Mouse (Mus musculus): ENCODE measurements around the gene Hsd17b7. TPM values are rescaled to one million over a fixed set of nuclear protein-coding genes. Genes with fewer than 3 reads are reported as not detected.
"Not testable (repeated sequence)": the region's sequence is repeated elsewhere in the genome, so short reads cannot be mapped to it uniquely, and the experiment has no call there.

The Hsd17b7 gene
- polyA plus RNA-seq (2012; ENCODE audit: insufficient read depth, insufficient read length, low replicate concordance, missing spikeins) = not detected in 2 replicates

DNA sequence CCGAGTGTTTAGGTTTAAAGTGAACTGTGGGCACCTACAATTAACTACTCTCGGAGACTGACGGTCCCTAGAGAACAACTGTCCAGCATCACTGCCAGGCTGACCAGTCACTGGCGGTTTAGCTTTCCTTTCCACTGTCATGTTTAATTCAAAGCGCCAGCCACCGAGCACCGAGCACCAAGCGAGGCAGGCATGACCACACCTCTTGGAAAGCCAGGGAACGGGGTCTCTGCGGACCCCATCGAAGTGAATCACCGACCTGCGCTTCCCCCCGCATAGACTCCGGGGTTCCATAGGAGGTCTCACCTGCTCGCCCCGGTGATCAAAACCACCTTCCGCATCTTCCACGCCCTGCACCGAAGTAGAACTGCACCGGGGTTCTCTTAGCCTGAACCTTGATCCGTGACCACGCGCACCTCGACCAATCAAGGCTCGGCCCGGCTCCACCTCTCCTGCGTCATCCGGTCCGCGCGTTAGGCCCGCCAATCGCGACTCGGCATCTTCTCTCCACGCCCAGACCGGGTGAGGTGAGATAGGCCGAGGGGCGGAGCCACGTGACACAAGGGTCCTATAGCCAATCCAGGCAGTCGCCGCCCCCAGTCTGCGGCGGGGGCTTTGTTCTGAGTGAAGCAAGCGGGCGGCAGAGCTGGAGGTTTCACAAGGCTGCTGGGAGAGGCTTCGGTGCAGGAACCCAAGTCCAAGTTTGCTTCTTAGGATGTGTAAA is at the start of gene Hsd17b7:
TSS of gene Hsd17b7 (minus strand) at position 450 of the 724 bp plus-strand sequence.
- under 1% methylated on average over 48 of the region's 48 CpGs for WGBS
- Histone ChIP-seq H3K4me3 (ENCODE audit: insufficient read depth, low read depth, low read length) (peak within 1 kb of the TSS; percentile 60), H3K4me1 (ENCODE audit: control insufficient read depth, insufficient read depth, low read length) (peaks cover 4% of the 10 kb centered on the region), H3K27ac (ENCODE audit: insufficient read depth, low read depth, low read length) (no peak within 1 kb of the TSS)
- TF ChIP-seq CTCF (IDR thresholded peaks at IDR 0.05; ENCODE audit: insufficient read depth, low read depth, low read length) = no peak
- peak; percentile 77 for TF ChIP-seq POLR2A (IDR thresholded peaks at IDR 0.05; ENCODE audit: insufficient read depth, low read depth, low read length)

- WGBS = 87% methylated on average over 3 of the region's 3 CpGs
- no peak overlapping the region for H3K4me3 ChIP-seq (ENCODE audit: insufficient read depth, low read depth, low read length)
- TF ChIP-seq POLR2A (IDR thresholded peaks at IDR 0.05; ENCODE audit: insufficient read depth, low read depth, low read length) (no peak), CTCF (IDR thresholded peaks at IDR 0.05; ENCODE audit: insufficient read depth, low read depth, low read length) (no peak)
- H3K4me1 ChIP-seq (ENCODE audit: control insufficient read depth, insufficient read depth, low read length) = no peaks in the 10 kb centered on the region
- no peak overlapping the region for H3K27ac ChIP-seq (ENCODE audit: insufficient read depth, low read depth, low read length)
These were observed 45.7 kb upstream of the Hsd17b7 start for GRCm38 (mm10) chr1:170014784-170015183.

DNA sequence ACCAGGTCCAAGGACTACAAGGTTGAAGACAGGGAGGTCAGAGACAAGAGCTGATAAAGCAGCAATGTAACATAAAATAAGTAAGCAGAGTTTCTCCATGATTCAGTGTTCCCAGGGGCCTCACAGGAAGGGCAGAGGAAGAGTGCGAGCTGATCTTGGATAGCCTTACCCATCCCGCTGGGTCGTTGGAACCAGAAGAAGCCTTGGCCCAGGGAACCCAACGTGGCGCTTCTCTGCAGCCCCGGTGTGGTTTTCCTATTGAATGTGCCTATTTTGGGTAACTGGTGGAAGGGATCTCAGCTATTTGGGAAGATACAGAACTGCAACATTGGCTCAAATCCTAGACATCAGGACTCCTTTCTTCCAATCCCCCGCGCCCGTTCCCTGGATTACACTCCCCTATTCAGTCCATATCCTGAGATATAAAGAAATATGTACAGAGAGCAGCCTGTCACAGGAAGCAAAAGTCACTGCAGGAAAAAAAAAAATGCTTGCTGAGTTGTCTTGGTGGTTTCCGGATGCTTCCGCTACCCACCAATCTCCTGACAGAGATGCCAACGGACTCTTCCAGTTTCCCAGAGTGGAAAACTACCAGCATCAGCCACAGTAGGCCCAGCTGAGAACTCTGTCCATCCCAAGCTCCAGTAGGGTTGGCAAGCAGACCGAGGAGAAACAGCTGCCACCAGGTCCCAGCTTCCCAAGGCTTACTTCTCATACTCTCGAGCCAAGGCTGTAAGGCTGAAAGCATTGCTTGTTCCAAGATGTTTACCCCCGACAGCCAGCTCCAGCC is 41.9 kb upstream of the Hsd17b7 start:
- Histone ChIP-seq H3K27ac (ENCODE audit: insufficient read depth, low read depth, low read length) (no peak overlapping the region), H3K4me3 (ENCODE audit: insufficient read depth, low read depth, low read length) (no peak overlapping the region), H3K4me1 (ENCODE audit: control insufficient read depth, insufficient read depth, low read length) (no peaks in the 10 kb centered on the region)
- 89% methylated on average over 15 of the region's 15 CpGs for WGBS
- TF ChIP-seq POLR2A (IDR thresholded peaks at IDR 0.05; ENCODE audit: insufficient read depth, low read depth, low read length) = no peak
- TF ChIP-seq CTCF (IDR thresholded peaks at IDR 0.05; ENCODE audit: insufficient read depth, low read depth, low read length) = no peak

DNA sequence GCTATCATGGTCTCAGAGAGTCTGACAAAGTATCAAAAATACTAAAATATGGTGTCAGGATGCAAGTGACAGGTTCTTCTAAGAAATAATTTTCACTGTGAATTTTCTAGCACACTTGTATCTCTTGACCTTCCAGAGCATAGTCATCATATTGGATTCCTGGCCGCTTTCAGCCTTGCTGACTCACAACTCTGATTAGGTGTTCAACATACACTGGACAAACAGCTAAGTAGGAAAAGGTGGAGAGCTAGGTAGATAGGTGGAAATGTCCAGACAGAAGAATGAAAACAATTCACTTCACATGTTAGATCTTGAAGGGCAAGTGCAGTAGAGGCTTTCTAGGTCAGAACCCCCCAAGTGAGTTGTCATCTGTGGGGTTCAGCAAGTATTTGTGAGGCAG is 40.3 kb upstream of the Hsd17b7 start:
- 98% methylated on average over 1 of the region's 1 CpGs for WGBS
- H3K4me3 ChIP-seq (ENCODE audit: insufficient read depth, low read depth, low read length) = no peak overlapping the region
- no peak for TF ChIP-seq CTCF (IDR thresholded peaks at IDR 0.05; ENCODE audit: insufficient read depth, low read depth, low read length)
- no peak for TF ChIP-seq POLR2A (IDR thresholded peaks at IDR 0.05; ENCODE audit: insufficient read depth, low read depth, low read length)

GRCm38 (mm10) chr1:170008432-170009220 is 39.6 kb upstream of the Hsd17b7 start:
- H3K4me1 ChIP-seq (ENCODE audit: control insufficient read depth, insufficient read depth, low read length) = no peaks in the 10 kb centered on the region
- 89% methylated on average over 13 of the region's 13 CpGs for WGBS
- no peak for TF ChIP-seq POLR2A (IDR thresholded peaks at IDR 0.05; ENCODE audit: insufficient read depth, low read depth, low read length)
- TF ChIP-seq CTCF (IDR thresholded peaks at IDR 0.05; ENCODE audit: insufficient read depth, low read depth, low read length) = no peak
- no peak overlapping the region for H3K4me3 ChIP-seq (ENCODE audit: insufficient read depth, low read depth, low read length)
- no peak overlapping the region for H3K27ac ChIP-seq (ENCODE audit: insufficient read depth, low read depth, low read length)

More for the DNA sequence above, 40.3 kb upstream of the Hsd17b7 start:
- H3K27ac ChIP-seq (ENCODE audit: insufficient read depth, low read depth, low read length) = no peak overlapping the region
- H3K4me1 ChIP-seq (ENCODE audit: control insufficient read depth, insufficient read depth, low read length) = no peaks in the 10 kb centered on the region

DNA sequence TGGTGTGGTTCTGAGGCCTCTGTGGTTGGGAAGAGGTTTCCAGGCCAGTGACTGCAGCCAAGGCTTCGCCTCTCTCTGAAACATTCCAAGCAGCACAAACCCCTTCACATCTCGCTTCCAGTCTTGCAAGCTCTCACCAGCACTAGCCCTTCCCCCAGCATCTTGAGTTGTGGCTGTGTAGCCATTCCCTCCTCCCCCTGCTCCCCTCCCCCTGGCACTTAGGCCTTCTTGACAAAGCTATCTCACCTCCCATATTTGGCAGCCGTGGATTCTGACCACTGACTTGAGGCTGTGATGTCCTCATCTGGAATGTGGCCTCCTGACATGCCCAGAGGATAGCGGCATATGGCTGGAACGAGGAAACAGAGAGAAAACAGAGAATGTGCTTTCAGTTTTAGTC is 37.5 kb upstream of the Hsd17b7 start:
- Histone ChIP-seq H3K4me3 (ENCODE audit: insufficient read depth, low read depth, low read length) (no peak overlapping the region), H3K27ac (ENCODE audit: insufficient read depth, low read depth, low read length) (no peak overlapping the region), H3K4me1 (ENCODE audit: control insufficient read depth, insufficient read depth, low read length) (no peaks in the 10 kb centered on the region)
- TF ChIP-seq POLR2A (IDR thresholded peaks at IDR 0.05; ENCODE audit: insufficient read depth, low read depth, low read length) (no peak), CTCF (IDR thresholded peaks at IDR 0.05; ENCODE audit: insufficient read depth, low read depth, low read length) (no peak)
- 74% methylated on average over 5 of the region's 5 CpGs for WGBS

DNA sequence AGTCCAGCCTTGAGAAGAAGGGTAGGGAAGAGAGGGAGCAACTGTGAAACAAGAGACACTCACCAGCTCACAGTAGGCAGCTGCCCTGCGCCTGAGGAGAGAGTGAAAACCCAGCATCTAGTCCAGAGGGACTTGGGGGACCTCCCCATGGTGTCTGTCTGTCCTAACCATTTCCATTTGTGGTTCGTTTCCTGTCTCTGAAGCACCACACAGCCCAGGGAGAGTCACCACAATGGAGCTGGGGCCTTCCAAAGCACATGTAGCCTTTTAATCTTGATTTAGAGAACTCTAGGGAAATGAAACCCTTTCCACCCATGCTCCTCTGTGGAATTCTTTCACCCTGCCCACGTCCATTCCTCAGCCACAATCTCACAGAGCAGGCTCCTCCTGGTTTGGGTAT is 36.3 kb upstream of the Hsd17b7 start:
- no peak overlapping the region for H3K4me3 ChIP-seq (ENCODE audit: insufficient read depth, low read depth, low read length)
- H3K27ac ChIP-seq (ENCODE audit: insufficient read depth, low read depth, low read length) = no peak overlapping the region
- 87% methylated on average over 3 of the region's 3 CpGs for WGBS
- no peak for TF ChIP-seq POLR2A (IDR thresholded peaks at IDR 0.05; ENCODE audit: insufficient read depth, low read depth, low read length)
- TF ChIP-seq CTCF (IDR thresholded peaks at IDR 0.05; ENCODE audit: insufficient read depth, low read depth, low read length) = no peak
- no peaks in the 10 kb centered on the region for H3K4me1 ChIP-seq (ENCODE audit: control insufficient read depth, insufficient read depth, low read length)

DNA sequence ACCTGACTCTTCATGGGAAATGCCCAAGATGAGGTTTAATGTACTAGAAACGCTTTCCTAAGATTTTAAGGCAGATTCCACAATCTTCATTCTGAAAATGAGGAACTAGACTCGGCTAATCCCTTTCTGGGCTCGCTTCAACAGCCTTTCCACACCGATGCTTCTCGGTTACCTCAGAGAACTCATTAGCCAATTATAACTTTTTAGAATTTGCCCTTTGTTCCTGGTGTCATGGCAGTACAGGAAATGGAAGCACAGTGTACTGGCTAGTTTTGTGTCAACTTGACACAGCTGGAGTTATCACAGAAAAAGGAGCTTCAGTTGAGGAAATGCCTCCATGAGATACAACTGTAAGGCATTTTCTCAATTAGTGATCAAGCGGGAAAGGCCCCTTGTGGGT is 24.9 kb upstream of the Hsd17b7 start:
- WGBS = 84% methylated on average over 6 of the region's 6 CpGs
- not testable (repeated sequence) for H3K4me3 ChIP-seq (ENCODE audit: insufficient read depth, low read depth, low read length)

GRCm38 (mm10) chr1:169986166-169986565 is 17.1 kb upstream of the Hsd17b7 start:
- H3K27ac ChIP-seq (ENCODE audit: insufficient read depth, low read depth, low read length) = no peak overlapping the region

More for the DNA sequence above, 24.9 kb upstream of the Hsd17b7 start:
- H3K4me1 ChIP-seq (ENCODE audit: control insufficient read depth, insufficient read depth, low read length); H3K27ac ChIP-seq (ENCODE audit: insufficient read depth, low read depth, low read length): not testable (repeated sequence)

More at GRCm38 (mm10) chr1:169986166-169986565, 17.1 kb upstream of the Hsd17b7 start:
- no peak overlapping the region for H3K4me3 ChIP-seq (ENCODE audit: insufficient read depth, low read depth, low read length)
- no peaks in the 10 kb centered on the region for H3K4me1 ChIP-seq (ENCODE audit: control insufficient read depth, insufficient read depth, low read length)
- TF ChIP-seq CTCF (IDR thresholded peaks at IDR 0.05; ENCODE audit: insufficient read depth, low read depth, low read length) (no peak), POLR2A (IDR thresholded peaks at IDR 0.05; ENCODE audit: insufficient read depth, low read depth, low read length) (no peak)
- 27% methylated on average over 1 of the region's 1 CpGs for WGBS
